Mouse (Mus musculus): ENCODE data around the gene Dyrk1a. TPM values are rescaled to one million over a fixed set of nuclear protein-coding genes. Genes with fewer than 3 reads are reported as not detected.
"Not testable (repeated sequence)": the region's sequence is repeated elsewhere in the genome, so short reads cannot be mapped to it uniquely, and the experiment has no call there.

The Dyrk1a gene
- polyA plus RNA-seq, 1 experiment, result 41.7 TPM

GRCm38 (mm10) chr16:94671313-94671712 is 101.5 kb downstream of the Dyrk1a start:
- H3K4me1 ChIP-seq (ENCODE audit: control insufficient read depth, insufficient read depth, low read length), result no peaks in the 10 kb centered on the region
- H3K4me3 ChIP-seq (replicated peaks; ENCODE audit: insufficient read depth, low read depth, low read length), result no peak overlapping the region
- DNase-seq, result no peak
- H3K27ac ChIP-seq (ENCODE audit: insufficient read depth, low read length), result no peak overlapping the region
- H3K27me3 ChIP-seq (ENCODE audit: control insufficient read depth, insufficient read depth, low read length), result no peaks in the 10 kb centered on the region
- 87% methylated on average over 9 of the region's 9 CpGs for WGBS
- TF ChIP-seq CTCF (IDR thresholded peaks at IDR 0.05; ENCODE audit: borderline replicate concordance, insufficient read depth, low read depth, low read length) (no peak), POLR2A (IDR thresholded peaks at IDR 0.05; ENCODE audit: borderline replicate concordance, insufficient read depth, low read length) (no peak)

- Histone ChIP-seq H3K27ac (ENCODE audit: insufficient read depth, low read length) (no peak overlapping the region), H3K4me3 (replicated peaks; ENCODE audit: insufficient read depth, low read depth, low read length) (no peak overlapping the region), H3K27me3 (ENCODE audit: control insufficient read depth, insufficient read depth, low read length) (no peaks in the 10 kb centered on the region), H3K4me1 (ENCODE audit: control insufficient read depth, insufficient read depth, low read length) (peaks cover 4% of the 10 kb centered on the region)
- WGBS, result 29% methylated on average over 4 of the region's 4 CpGs
- TF ChIP-seq POLR2A (IDR thresholded peaks at IDR 0.05; ENCODE audit: borderline replicate concordance, insufficient read depth, low read length) (no peak), CTCF (IDR thresholded peaks at IDR 0.05; ENCODE audit: borderline replicate concordance, insufficient read depth, low read depth, low read length) (no peak)
- no peak for DNase-seq
Observed at GRCm38 (mm10) chr16:94680924-94681323, 111.1 kb downstream of the Dyrk1a start.

GRCm38 (mm10) chr16:94681760-94682159 is 112.0 kb downstream of the Dyrk1a start:
- Histone ChIP-seq H3K4me1 (ENCODE audit: control insufficient read depth, insufficient read depth, low read length) (peaks cover 4% of the 10 kb centered on the region), H3K27ac (ENCODE audit: insufficient read depth, low read length) (no peak overlapping the region), H3K27me3 (ENCODE audit: control insufficient read depth, insufficient read depth, low read length) (no peaks in the 10 kb centered on the region), H3K4me3 (replicated peaks; ENCODE audit: insufficient read depth, low read depth, low read length) (no peak overlapping the region)
- TF ChIP-seq CTCF (IDR thresholded peaks at IDR 0.05; ENCODE audit: borderline replicate concordance, insufficient read depth, low read depth, low read length) (no peak), POLR2A (IDR thresholded peaks at IDR 0.05; ENCODE audit: borderline replicate concordance, insufficient read depth, low read length) (no peak)
- DNase-seq, result no peak
- 94% methylated on average over 4 of the region's 4 CpGs for WGBS

- 70% methylated on average over 4 of the region's 4 CpGs for WGBS
Observed at GRCm38 (mm10) chr16:94683960-94684359, 114.2 kb downstream of the Dyrk1a start.

GRCm38 (mm10) chr16:94693687-94694305 is 124.0 kb downstream of the Dyrk1a start:
- DNase-seq, result no peak
- WGBS, result 11% methylated on average over 4 of the region's 4 CpGs
- Histone ChIP-seq H3K27me3 (ENCODE audit: control insufficient read depth, insufficient read depth, low read length) (no peaks in the 10 kb centered on the region), H3K4me3 (replicated peaks; ENCODE audit: insufficient read depth, low read depth, low read length) (no peak overlapping the region), H3K27ac (ENCODE audit: insufficient read depth, low read length) (no peak overlapping the region), H3K4me1 (ENCODE audit: control insufficient read depth, insufficient read depth, low read length) (0 out of 2 replicates have a peak, but pooled peaks cover 4% of the 10 kb centered on the region)
- TF ChIP-seq POLR2A (IDR thresholded peaks at IDR 0.05; ENCODE audit: borderline replicate concordance, insufficient read depth, low read length), result no peak
- TF ChIP-seq CTCF (IDR thresholded peaks at IDR 0.05; ENCODE audit: borderline replicate concordance, insufficient read depth, low read depth, low read length), result no peak

More at GRCm38 (mm10) chr16:94683960-94684359, 114.2 kb downstream of the Dyrk1a start:
- Histone ChIP-seq H3K4me1 (ENCODE audit: control insufficient read depth, insufficient read depth, low read length) (peaks cover 4% of the 10 kb centered on the region), H3K27me3 (ENCODE audit: control insufficient read depth, insufficient read depth, low read length) (no peaks in the 10 kb centered on the region), H3K27ac (ENCODE audit: insufficient read depth, low read length) (no peak overlapping the region), H3K4me3 (replicated peaks; ENCODE audit: insufficient read depth, low read depth, low read length) (no peak overlapping the region)
- TF ChIP-seq CTCF (IDR thresholded peaks at IDR 0.05; ENCODE audit: borderline replicate concordance, insufficient read depth, low read depth, low read length) (no peak), POLR2A (IDR thresholded peaks at IDR 0.05; ENCODE audit: borderline replicate concordance, insufficient read depth, low read length) (no peak)
- DNase-seq, result no peak

- Histone ChIP-seq H3K4me1 (ENCODE audit: control insufficient read depth, insufficient read depth, low read length) (no peaks in the 10 kb centered on the region), H3K27me3 (ENCODE audit: control insufficient read depth, insufficient read depth, low read length) (no peaks in the 10 kb centered on the region), H3K4me3 (replicated peaks; ENCODE audit: insufficient read depth, low read depth, low read length) (no peak overlapping the region), H3K27ac (ENCODE audit: insufficient read depth, low read length) (no peak overlapping the region)
- WGBS, result 85% methylated on average over 5 of the region's 5 CpGs
- no peak for TF ChIP-seq CTCF (IDR thresholded peaks at IDR 0.05; ENCODE audit: borderline replicate concordance, insufficient read depth, low read depth, low read length)
- TF ChIP-seq POLR2A (IDR thresholded peaks at IDR 0.05; ENCODE audit: borderline replicate concordance, insufficient read depth, low read length), result no peak
- no peak for DNase-seq
Observed at GRCm38 (mm10) chr16:94697553-94697952, 127.7 kb downstream of the Dyrk1a start.

GRCm38 (mm10) chr16:94698234-94698633 is 128.4 kb downstream of the Dyrk1a start:
- H3K4me3 ChIP-seq (replicated peaks; ENCODE audit: insufficient read depth, low read depth, low read length); H3K27me3 ChIP-seq (ENCODE audit: control insufficient read depth, insufficient read depth, low read length); H3K4me1 ChIP-seq (ENCODE audit: control insufficient read depth, insufficient read depth, low read length); DNase-seq; H3K27ac ChIP-seq (ENCODE audit: insufficient read depth, low read length): not testable (repeated sequence)
- 78% methylated on average over 1 of the region's 1 CpGs for WGBS

- no peak for TF ChIP-seq POLR2A (IDR thresholded peaks at IDR 0.05; ENCODE audit: borderline replicate concordance, insufficient read depth, low read length)
- TF ChIP-seq CTCF (IDR thresholded peaks at IDR 0.05; ENCODE audit: borderline replicate concordance, insufficient read depth, low read depth, low read length), result no peak
- H3K27me3 ChIP-seq (ENCODE audit: control insufficient read depth, insufficient read depth, low read length), result no peaks in the 10 kb centered on the region
- H3K4me1 ChIP-seq (ENCODE audit: control insufficient read depth, insufficient read depth, low read length), result no peaks in the 10 kb centered on the region
- no peak overlapping the region for H3K27ac ChIP-seq (ENCODE audit: insufficient read depth, low read length)
- no peak overlapping the region for H3K4me3 ChIP-seq (replicated peaks; ENCODE audit: insufficient read depth, low read depth, low read length)
- 86% methylated on average over 4 of the region's 4 CpGs for WGBS
- no peak for DNase-seq
Observed at GRCm38 (mm10) chr16:94701141-94701540, 131.3 kb downstream of the Dyrk1a start.

Data from cerebellum, adult 2 months (tissue).